Mouse (Mus musculus): ENCODE data around the gene Phlda3.

- TF ChIP-seq GATA1 (IDR thresholded peaks at IDR 0.05; ENCODE audit: low read length) (no peak), TAL1 (IDR thresholded peaks at IDR 0.05; ENCODE audit: low read length) (no peak)
Observed at GRCm38 (mm10) chr1:135812618-135813017, 46.7 kb downstream of the Phlda3 start.
